Mouse (Mus musculus) hindbrain, embryonic 16.5 days (tissue): ENCODE results near the gene Ywhab. TPM values are rescaled to one million over a fixed set of nuclear protein-coding genes. Genes with fewer than 3 reads are reported as not detected.

Experiments used
- ATAC-seq: fragments of 200-750 bp; cut with Nextera tagmentation; 2 replicates; pipeline ENCODE4 v1.8.0; 2017; ENCODE audit warnings: moderate TSS enrichment, moderate library complexity
- H3K27ac ChIP-seq: fragments of 300-500 bp; sonication (generic); 2 replicates; pipeline ENCODE4 v1.5.1; 2014; ENCODE audit warnings: low read depth, mild to moderate bottlenecking, control low read depth, low read length, moderate library complexity
- H3K27me3 ChIP-seq: fragments of 300-500 bp; sonication (generic); replicated peaks from 2 replicates; pipeline ENCODE4 v1.6.1; 2014; ENCODE audit warnings: low read length; ENCODE audit not compliant: control insufficient read depth, insufficient read depth
- H3K36me3 ChIP-seq: fragments of 300-500 bp; sonication (generic); 2 replicates; pipeline ENCODE4 v1.6.1; 2014; ENCODE audit warnings: mild to moderate bottlenecking, low read length, moderate library complexity, mixed read lengths; ENCODE audit not compliant: control insufficient read depth, insufficient read depth
- H3K4me1 ChIP-seq: fragments of 300-500 bp; sonication (generic); 2 replicates; pipeline ENCODE4 v1.6.1; 2014; ENCODE audit warnings: low read depth, low read length; ENCODE audit not compliant: control insufficient read depth, insufficient read depth
- H3K4me2 ChIP-seq: fragments of 300-500 bp; sonication (generic); 2 replicates; pipeline ENCODE4 v1.6.1; 2014; ENCODE audit warnings: mild to moderate bottlenecking, low read length, control low read depth, moderate library complexity
- H3K4me3 ChIP-seq: fragments of 300-500 bp; sonication (generic); 2 replicates; pipeline ENCODE4 v1.5.1; 2014; ENCODE audit warnings: mild to moderate bottlenecking, low read length, control low read depth, moderate library complexity
- H3K9ac ChIP-seq: fragments of 300-500 bp; sonication (generic); 2 replicates; pipeline ENCODE4 v1.6.1; 2014; ENCODE audit warnings: low read depth, mild to moderate bottlenecking, control low read depth, low read length, moderate library complexity
- H3K9me3 ChIP-seq: fragments of 300-500 bp; sonication (generic); 2 replicates; pipeline ENCODE4 v1.6.1; 2014; ENCODE audit warnings: mild to moderate bottlenecking, low read length, moderate library complexity; ENCODE audit not compliant: control insufficient read depth
- WGBS: fragments of 180-500 bp; shearing (Covaris S2); extraction: QIAGEN DNeasy Blood & Tissue Kit; methylation state at CpG from one replicate; pipeline ENCODE4 v1.1.7; 2014; 5-methylcytosine and 5-hydroxymethylcytosine counted together
- polyA plus RNA-seq: library from polyadenylated mRNA; unstranded; fragments of >200 nt; fragmentation: Nextera tagmentation; extraction: Ambion mirVana; gene quantifications from 2 replicates; pipeline ENCODE4 v1.2.1, GENCODE M21; 2015

The Ywhab gene
- 507 and 529 TPM in 2 replicates for polyA plus RNA-seq

- WGBS, result 0% methylated on average over 14 of the region's 14 CpGs
Observed at GRCm38 (mm10) chr2:163994654-163994976, at the start of gene Ywhab. Ywhab (plus strand) TSS chr2:163994960.

DNA sequence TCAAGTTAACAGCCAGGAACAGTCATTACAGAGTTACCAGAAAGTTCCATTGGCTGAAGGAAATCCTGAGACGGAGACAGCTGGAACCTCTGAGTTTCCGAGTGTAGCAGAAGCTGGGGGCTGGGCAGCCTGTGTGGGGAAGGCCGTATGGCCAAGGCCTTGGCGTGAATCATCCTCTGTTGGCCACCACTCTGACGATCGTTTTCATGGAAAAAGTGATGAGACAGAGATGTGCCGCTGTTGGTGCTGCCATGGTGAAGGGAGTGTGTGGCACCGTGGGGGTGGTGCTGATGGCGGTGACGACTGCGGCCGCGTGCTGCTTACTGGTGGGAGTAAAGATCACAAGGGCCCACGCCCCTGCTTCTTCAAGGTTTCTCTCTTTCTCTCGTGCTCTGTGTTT is 48.5 kb upstream of the Ywhab start:
- Histone ChIP-seq H3K4me2 (no peak overlapping the region), H3K27me3 (no peaks in the 10 kb centered on the region), H3K9ac (no peak overlapping the region), H3K9me3 (no peaks in the 10 kb centered on the region), H3K4me1 (no peaks in the 10 kb centered on the region), H3K4me3 (no peak overlapping the region), H3K36me3 (no peaks in the 10 kb centered on the region), H3K27ac (no peak overlapping the region)
- ATAC-seq, result no peak
- WGBS, result 68% methylated on average over 15 of the region's 15 CpGs

More at GRCm38 (mm10) chr2:163994654-163994976, at the start of gene Ywhab:
- peak within 1 kb of the TSS; percentile 87 for H3K4me3 ChIP-seq
- peaks cover 2% of the 10 kb centered on the region; the same call in 1 of the 2 replicates for H3K9me3 ChIP-seq
- H3K27ac ChIP-seq, result peak within 1 kb of the TSS; percentile 91
- no peaks in the 10 kb centered on the region for H3K27me3 ChIP-seq
- H3K4me2 ChIP-seq, result peak within 1 kb of the TSS; percentile 72
- peak within 1 kb of the TSS; percentile 99 for H3K9ac ChIP-seq
- 0 out of 2 replicates have a peak, but pooled peaks cover under 1% of the 10 kb centered on the region for H3K36me3 ChIP-seq
- no peak for ATAC-seq
- H3K4me1 ChIP-seq, result peaks cover 26% of the 10 kb centered on the region

DNA sequence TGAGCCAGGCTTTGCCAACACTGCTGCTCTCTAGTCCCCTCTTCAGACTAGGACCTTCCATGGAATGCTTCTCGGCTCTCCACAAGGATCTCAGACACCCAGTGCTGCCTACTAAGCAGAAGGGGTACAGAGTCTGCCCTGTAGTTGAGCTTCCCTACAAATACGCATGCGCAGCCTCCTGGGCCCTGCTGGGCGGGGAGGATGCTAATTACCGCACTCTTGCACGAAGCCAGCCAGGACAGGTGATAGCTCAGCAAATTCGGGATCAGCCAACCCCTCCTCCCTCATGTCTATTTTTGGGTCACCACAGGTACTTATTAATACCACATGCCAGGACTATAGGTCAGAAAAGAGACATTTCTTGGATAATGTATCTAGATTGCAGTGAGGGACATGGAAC is 46.8 kb upstream of the Ywhab start:
- Histone ChIP-seq H3K36me3 (no peaks in the 10 kb centered on the region), H3K9ac (no peak overlapping the region), H3K4me1 (no peaks in the 10 kb centered on the region), H3K4me3 (no peak overlapping the region), H3K27me3 (no peaks in the 10 kb centered on the region), H3K27ac (no peak overlapping the region), H3K4me2 (no peak overlapping the region), H3K9me3 (no peaks in the 10 kb centered on the region)
- WGBS, result 64% methylated on average over 7 of the region's 7 CpGs
- no peak for ATAC-seq

- Histone ChIP-seq H3K4me1 (no peaks in the 10 kb centered on the region), H3K27me3 (no peaks in the 10 kb centered on the region), H3K4me3 (no peak overlapping the region), H3K9ac (no peak overlapping the region), H3K27ac (no peak overlapping the region), H3K4me2 (no peak overlapping the region), H3K9me3 (no peaks in the 10 kb centered on the region), H3K36me3 (no peaks in the 10 kb centered on the region)
- peak; percentile 84 for ATAC-seq
- whole genome bisulfite sequencing, result 23% methylated on average over 4 of the region's 4 CpGs
Observed at GRCm38 (mm10) chr2:163951770-163952169, 43.0 kb upstream of the Ywhab start.

GRCm38 (mm10) chr2:163953622-163954310 is 41.0 kb upstream of the Ywhab start:
- 67% methylated on average over 7 of the region's 7 CpGs for WGBS
- no peaks in the 10 kb centered on the region for H3K4me1 ChIP-seq
- H3K36me3 ChIP-seq, result no peaks in the 10 kb centered on the region
- no peaks in the 10 kb centered on the region for H3K27me3 ChIP-seq
- no peak overlapping the region for H3K4me2 ChIP-seq
- 0 out of 2 replicates have a peak, but pooled peaks cover 2% of the 10 kb centered on the region for H3K9me3 ChIP-seq
- ATAC-seq, result no peak
- no peak overlapping the region for H3K27ac ChIP-seq
- H3K9ac ChIP-seq, result no peak overlapping the region
- H3K4me3 ChIP-seq, result no peak overlapping the region

- H3K9ac ChIP-seq, result no peak overlapping the region; the same call in 1 of the 2 replicates
- H3K27me3 ChIP-seq, result no peaks in the 10 kb centered on the region
- H3K36me3 ChIP-seq, result no peaks in the 10 kb centered on the region
- no peak overlapping the region for H3K4me2 ChIP-seq
- H3K9me3 ChIP-seq, result no peaks in the 10 kb centered on the region
- peaks cover 2% of the 10 kb centered on the region; the same call in 1 of the 2 replicates for H3K4me1 ChIP-seq
- H3K27ac ChIP-seq, result no peak overlapping the region
- 60% methylated on average over 19 of the region's 19 CpGs for WGBS
- ATAC-seq, result no peak
- no peak overlapping the region for H3K4me3 ChIP-seq
Observed at GRCm38 (mm10) chr2:163964606-163965560, 29.9 kb upstream of the Ywhab start.

DNA sequence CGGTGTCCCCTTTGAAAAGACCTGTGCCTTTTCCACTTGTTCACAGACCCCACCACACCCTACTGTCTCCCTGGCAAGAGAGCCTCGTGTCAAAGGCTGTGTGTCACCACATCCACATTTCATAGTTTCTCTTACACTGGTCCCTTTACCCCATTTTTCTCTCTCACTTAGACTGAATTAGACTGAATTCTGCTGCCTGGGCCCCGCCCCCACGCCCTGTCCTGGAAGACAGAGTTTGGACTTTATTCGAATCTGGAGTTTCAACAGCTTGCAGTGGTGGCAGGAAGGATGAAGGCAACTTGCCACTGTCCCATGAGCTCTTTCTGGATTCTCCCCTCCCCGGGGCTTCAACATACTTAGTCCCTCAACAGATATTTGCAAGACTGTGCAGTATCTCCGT is 29.1 kb upstream of the Ywhab start:
- Histone ChIP-seq H3K4me2 (no peak overlapping the region), H3K27me3 (no peaks in the 10 kb centered on the region), H3K4me1 (peaks cover 2% of the 10 kb centered on the region; the same call in 1 of the 2 replicates), H3K36me3 (no peaks in the 10 kb centered on the region), H3K9me3 (no peaks in the 10 kb centered on the region), H3K9ac (no peak overlapping the region), H3K4me3 (no peak overlapping the region), H3K27ac (no peak overlapping the region)
- no peak for ATAC-seq
- WGBS, result 64% methylated on average over 7 of the region's 7 CpGs

- H3K4me2 ChIP-seq, result no peak overlapping the region
- H3K4me3 ChIP-seq, result no peak overlapping the region
- H3K9me3 ChIP-seq, result no peaks in the 10 kb centered on the region
- H3K36me3 ChIP-seq, result no peaks in the 10 kb centered on the region
- H3K4me1 ChIP-seq, result peaks cover 2% of the 10 kb centered on the region; the same call in 1 of the 2 replicates
- H3K27me3 ChIP-seq, result no peaks in the 10 kb centered on the region
- WGBS, result 4% methylated on average over 5 of the region's 5 CpGs
- H3K9ac ChIP-seq, result no peak overlapping the region
- 0 out of 2 replicates have a peak, but pooled peaks have one; percentile 50 for ATAC-seq
- no peak overlapping the region for H3K27ac ChIP-seq
Observed at GRCm38 (mm10) chr2:163968581-163968980, 26.2 kb upstream of the Ywhab start.

DNA sequence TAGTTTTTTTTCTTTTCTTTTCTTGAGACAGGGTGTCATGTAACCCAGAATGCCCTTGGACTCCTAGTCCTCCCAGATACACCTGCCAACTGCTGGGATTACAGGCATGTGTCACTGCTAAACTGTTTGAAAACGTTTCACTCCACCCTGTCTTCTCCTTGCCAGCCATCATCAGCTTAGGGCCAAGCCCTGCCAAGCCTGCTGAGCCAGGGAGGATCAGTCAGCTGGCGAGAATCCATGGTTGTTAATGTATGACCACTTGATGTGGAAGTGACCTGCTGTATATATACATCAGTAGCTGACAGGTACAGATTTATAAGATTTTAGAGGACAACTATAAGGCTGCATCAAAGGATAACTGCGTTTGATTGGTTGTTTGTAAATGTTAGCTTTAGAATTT is 24.4 kb upstream of the Ywhab start:
- H3K27me3 ChIP-seq, result no peaks in the 10 kb centered on the region
- no peak overlapping the region for H3K9ac ChIP-seq
- 67% methylated on average over 3 of the region's 3 CpGs for WGBS
- H3K27ac ChIP-seq, result no peak overlapping the region
- H3K9me3 ChIP-seq, result no peaks in the 10 kb centered on the region
- H3K36me3 ChIP-seq, result no peaks in the 10 kb centered on the region
- no peaks in the 10 kb centered on the region for H3K4me1 ChIP-seq
- H3K4me2 ChIP-seq, result no peak overlapping the region
- no peak for ATAC-seq
- H3K4me3 ChIP-seq, result no peak overlapping the region
